Mouse (Mus musculus): ENCODE measurements around the gene Ypel5. TPM values are rescaled to one million over a fixed set of nuclear protein-coding genes. Genes with fewer than 3 reads are reported as not detected.

Ypel5 gene
- polyA plus RNA-seq, 1 experiment, result 19.7 TPM

GRCm38 (mm10) chr17:72897961-72898360, 61.7 kb downstream of the Ypel5 start:
- no peak for TF ChIP-seq POLR2A (IDR thresholded peaks at IDR 0.05; ENCODE audit: borderline replicate concordance, extremely low read depth, low read depth, low read length)
- no peak for TF ChIP-seq CTCF (IDR thresholded peaks at IDR 0.05; ENCODE audit: insufficient read depth, low read length)

DNA sequence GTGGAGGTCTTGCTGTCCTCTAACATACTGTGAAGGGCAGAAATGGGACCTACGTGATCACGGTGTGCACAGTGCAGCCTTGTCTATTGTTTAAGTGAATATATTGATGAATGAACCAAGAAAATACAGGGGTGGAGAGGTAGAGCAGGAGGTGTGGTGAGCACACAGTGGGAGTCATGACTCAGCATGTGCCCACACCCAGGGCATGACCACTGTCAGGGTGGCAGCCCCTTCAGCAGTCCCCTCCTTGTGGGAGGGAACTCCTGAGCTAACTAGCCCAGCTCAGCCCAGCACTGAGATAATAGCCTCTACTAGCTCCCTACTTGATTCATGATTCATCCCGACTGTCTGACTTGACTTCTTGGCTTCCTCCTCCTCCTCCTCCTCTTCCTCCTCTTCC, 62.5 kb downstream of the Ypel5 start:
- WGBS, result 52% methylated on average over 3 of the region's 3 CpGs
- TF ChIP-seq CTCF (IDR thresholded peaks at IDR 0.05; ENCODE audit: insufficient read depth, low read length) (no peak), POLR2A (IDR thresholded peaks at IDR 0.05; ENCODE audit: borderline replicate concordance, extremely low read depth, low read depth, low read length) (no peak)
- peak; percentile 1 for DNase-seq
- Histone ChIP-seq H3K4me1 (ENCODE audit: control insufficient read depth, insufficient read depth, low read length) (no peaks in the 10 kb centered on the region), H3K4me3 (replicated peaks; ENCODE audit: extremely low read depth, low read depth, low read length) (no peak overlapping the region)

More at GRCm38 (mm10) chr17:72897961-72898360, 61.7 kb downstream of the Ypel5 start:
- Histone ChIP-seq H3K4me1 (ENCODE audit: control insufficient read depth, insufficient read depth, low read length) (no peaks in the 10 kb centered on the region), H3K4me3 (replicated peaks; ENCODE audit: extremely low read depth, low read depth, low read length) (no peak overlapping the region)
- DNase-seq, result no peak
- 77% methylated on average over 5 of the region's 5 CpGs for WGBS

Other genes starting within 250 kb of the Ypel5 start
- 0.03 TPM in 1 of 2 replicates, not detected in the other for gene Alk, start 231.8 kb upstream of the Ypel5 start, polyA plus RNA-seq (2012; rRNA removed)
- 151 and 253 TPM in 2 replicates for gene Lbh, start 81.9 kb downstream of the Ypel5 start, polyA plus RNA-seq (2012; rRNA removed)